Mouse (Mus musculus): ENCODE results near the gene Map3k3. TPM values are rescaled to one million over a fixed set of nuclear protein-coding genes. Genes with fewer than 3 reads are reported as not detected.

The Map3k3 gene
- total RNA-seq, 2 experiments from 2014 or later = 23.0 to 23.6 TPM

DNA sequence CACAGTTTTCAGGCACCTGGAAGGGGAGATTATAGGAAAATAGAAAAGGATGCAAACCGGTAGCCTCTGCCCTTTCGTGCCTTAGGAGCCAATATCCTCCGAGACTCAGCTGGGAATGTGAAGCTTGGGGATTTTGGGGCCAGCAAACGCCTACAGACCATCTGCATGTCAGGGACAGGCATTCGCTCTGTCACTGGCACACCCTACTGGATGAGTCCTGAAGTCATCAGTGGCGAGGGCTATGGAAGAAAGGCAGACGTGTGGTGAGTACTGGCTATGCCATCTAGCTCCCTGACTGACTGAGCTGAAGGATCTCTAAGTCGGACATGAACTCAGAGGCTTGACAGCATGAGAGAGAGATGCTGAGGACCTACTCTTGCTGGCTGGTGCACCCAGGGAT lies 67.7 kb downstream of the Map3k3 start:
- no peak for DNase-seq (ENCODE audit: extremely low spot score in 1 of 2, low spot score in 2 of 2)
- intact Hi-C loops (cut with DNase I) = no loop called here

DNA sequence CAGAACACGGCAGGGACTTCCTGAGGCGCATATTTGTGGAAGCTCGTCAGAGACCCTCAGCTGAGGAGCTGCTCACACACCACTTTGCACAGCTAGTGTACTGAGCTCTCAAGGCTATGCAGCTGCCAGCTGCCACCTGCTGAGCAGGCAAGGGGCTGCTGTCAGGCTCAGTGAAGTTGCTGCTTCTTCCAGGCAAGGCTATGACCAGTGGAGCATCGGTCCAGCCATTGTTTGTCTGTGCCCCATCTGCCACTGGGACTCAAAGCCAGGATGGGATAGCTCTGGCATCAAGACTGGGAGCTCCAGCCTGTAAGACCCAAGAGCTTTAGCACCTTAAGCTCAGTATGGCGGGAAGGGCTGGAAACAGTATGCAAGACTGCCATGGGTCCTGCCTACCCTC lies 69.7 kb downstream of the Map3k3 start:
- intact Hi-C loops (cut with DNase I) = no loop called here
- DNase-seq (ENCODE audit: extremely low spot score in 1 of 2, low spot score in 2 of 2) = no peak

GRCm38 (mm10) chr11:106154770-106155169 lies 70.4 kb downstream of the Map3k3 start:
- intact Hi-C loops (cut with DNase I) = no loop called here
- DNase-seq (ENCODE audit: extremely low spot score in 1 of 2, low spot score in 2 of 2) = no peak

GRCm38 (mm10) chr11:106155761-106156160 lies 71.3 kb downstream of the Map3k3 start:
- intact Hi-C loops (cut with DNase I) = no loop called here
- DNase-seq (ENCODE audit: extremely low spot score in 1 of 2, low spot score in 2 of 2) = no peak

DNA sequence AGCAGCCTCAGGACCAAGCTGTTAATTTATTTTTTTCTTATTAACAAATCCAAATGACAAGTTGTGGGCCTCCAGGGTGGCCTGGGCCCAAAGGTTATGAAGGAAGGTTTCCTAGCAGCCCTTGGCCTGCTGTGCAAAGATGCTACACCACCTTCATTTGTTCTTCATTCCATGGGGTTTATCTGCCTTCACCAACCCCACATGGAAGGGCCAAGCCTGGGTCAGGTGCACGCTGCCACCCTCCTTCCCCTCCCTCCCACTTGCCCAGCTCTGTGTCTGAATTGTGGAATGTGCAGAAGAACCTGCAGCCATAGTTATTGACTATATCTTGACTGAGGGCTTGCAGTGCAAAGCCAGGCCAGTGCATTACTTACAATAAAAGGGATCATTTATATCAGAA lies 71.8 kb downstream of the Map3k3 start:
- intact Hi-C loops (cut with DNase I) = no loop called here
- DNase-seq (ENCODE audit: extremely low spot score in 1 of 2, low spot score in 2 of 2) = no peak

- DNase-seq (ENCODE audit: extremely low spot score in 1 of 2, low spot score in 2 of 2) = no peak
- intact Hi-C loops (cut with DNase I) = no loop called here
Observed at GRCm38 (mm10) chr11:106157154-106157553, 72.7 kb downstream of the Map3k3 start.

DNA sequence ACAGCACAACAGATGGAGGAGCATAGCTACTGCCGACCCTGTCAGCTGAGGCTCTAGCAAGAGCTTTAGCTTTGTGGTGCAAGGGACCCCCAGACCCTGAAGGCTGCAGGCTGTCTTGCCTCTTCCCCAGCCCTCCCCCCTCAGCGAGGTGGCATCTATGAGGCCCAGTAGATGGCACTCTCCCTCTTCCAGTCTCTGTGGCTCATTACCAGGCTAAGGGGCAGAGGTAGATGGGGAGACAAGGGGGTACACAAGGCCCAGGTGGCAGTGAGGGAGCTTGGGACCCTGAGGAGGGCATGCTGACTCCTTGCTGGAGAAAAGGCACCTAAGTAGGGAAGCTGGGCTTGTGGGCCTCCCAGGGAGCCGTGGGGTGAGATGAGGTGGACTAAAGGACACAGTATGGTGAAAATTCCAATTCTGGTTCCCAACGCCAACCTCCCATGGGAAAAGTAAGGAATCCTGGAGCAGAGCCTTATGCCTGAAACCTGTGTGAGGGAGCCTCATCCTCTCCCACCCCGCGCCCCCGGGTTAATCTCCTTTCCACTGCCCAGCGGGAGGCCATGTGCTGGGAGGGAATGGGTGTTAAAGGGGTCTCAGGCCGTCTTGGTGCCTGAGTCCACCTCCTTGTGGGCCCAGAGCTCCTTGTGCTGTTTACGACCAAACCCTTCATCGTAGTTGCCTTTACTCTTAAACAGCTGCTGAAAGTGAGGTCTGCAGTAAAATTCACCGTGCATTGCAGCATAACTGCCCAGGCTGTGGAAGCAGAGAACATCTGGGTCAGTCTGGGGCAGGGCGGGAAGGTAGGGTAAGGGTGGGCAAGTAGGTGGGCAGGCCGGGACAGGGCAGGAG lies 73.9 kb downstream of the Map3k3 start:
- intact Hi-C loops (cut with DNase I) = no loop called here
- peak in 1 of 2 experiments; percentile 54 for DNase-seq (ENCODE audit: extremely low spot score in 1 of 2, low spot score in 2 of 2)

- intact Hi-C loops (cut with DNase I) = no loop called here
- no peak for DNase-seq (ENCODE audit: extremely low spot score in 1 of 2, low spot score in 2 of 2)
Observed at GRCm38 (mm10) chr11:106158930-106159215, 74.5 kb downstream of the Map3k3 start.

DNA sequence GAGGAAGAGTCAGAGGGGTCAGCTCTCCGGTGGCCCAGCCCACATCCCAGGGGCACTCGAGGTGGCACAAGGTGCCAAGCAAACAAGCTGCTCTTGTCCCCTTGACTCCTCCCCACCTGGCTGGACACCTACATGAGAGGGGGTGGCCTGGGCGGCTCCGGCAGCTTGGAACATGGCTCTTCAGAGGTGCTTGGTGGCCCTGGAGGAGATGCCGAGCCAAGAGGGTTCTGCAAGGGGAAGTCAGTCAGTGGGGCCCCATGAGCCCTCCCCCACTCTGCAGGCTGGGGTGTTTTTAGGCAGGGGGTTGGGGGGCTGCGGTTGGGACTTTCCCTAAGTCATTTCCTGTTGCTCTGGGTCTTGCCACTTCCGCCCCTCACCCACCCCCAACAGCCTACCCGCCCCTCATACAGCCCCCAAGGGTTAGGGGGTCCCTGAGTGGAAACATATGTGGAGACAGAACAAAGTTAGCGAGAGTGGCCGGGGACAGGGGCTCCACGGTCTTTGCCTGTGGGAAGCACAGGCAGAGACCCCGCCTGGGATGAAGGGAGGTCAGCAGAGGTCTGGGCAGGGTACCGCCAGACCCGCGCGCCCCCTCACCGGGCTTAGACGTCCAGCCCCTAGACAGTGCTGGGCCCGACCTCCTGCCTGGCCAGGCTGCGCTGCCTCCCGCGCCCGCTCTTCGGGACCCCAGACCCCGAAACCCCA lies 75.0 kb downstream of the Map3k3 start:
- intact Hi-C loops (cut with DNase I) = no loop called here
- DNase-seq (ENCODE audit: extremely low spot score in 1 of 2, low spot score in 2 of 2) = peak in 1 of 2 experiments; percentile 76

GRCm38 (mm10) chr11:106159921-106160840 lies 75.8 kb downstream of the Map3k3 start:
- peak; percentile 83 to 94 for DNase-seq (ENCODE audit: extremely low spot score in 1 of 2, low spot score in 2 of 2)
- intact Hi-C loops (cut with DNase I) = loop anchor here (2.0 kb wide), 1 partner anchor 33 kb away; no protein-coding TSS in a partner anchor

GRCm38 (mm10) chr11:106160841-106161721 lies 76.7 kb downstream of the Map3k3 start, which contains the start of the genes Gm10840 and Limd2:
Gene Gm10840, plus strand, starts transcription at chr11:106160850.
Gene Limd2, minus strand, starts transcription at chr11:106160860.
- intact Hi-C loops (cut with DNase I) = loop anchor here (2.0 kb wide), 1 partner anchor 32 kb away; no protein-coding TSS in a partner anchor
- DNase-seq (ENCODE audit: extremely low spot score in 1 of 2, low spot score in 2 of 2) = peak; percentile 78 to 81

GRCm38 (mm10) chr11:106162237-106162636 lies 77.8 kb downstream of the Map3k3 start:
- DNase-seq (ENCODE audit: extremely low spot score in 1 of 2, low spot score in 2 of 2) = peak in 1 of 2 experiments; percentile 46
- intact Hi-C loops (cut with DNase I) = no loop called here

DNA sequence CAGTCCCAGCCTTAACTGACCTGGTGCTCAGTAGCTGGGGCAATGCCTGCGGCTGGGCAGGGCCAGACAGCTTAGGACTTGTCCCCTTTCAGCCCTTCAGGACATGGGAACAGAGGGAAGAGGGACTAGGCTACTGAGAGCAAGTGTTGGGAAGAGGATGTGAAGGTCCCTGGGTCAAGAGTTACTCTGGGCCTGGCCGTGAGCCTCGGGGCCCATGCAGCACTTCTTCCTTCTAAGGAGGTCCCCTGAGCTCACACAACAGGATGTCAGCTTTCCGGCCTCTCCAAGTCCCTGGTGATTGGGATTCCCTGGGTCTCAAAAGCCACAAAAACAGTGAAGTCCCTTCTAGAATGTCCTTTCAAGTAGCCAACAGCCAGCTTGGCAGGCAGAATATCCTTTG lies 79.1 kb downstream of the Map3k3 start:
- intact Hi-C loops (cut with DNase I) = no loop called here
- peak in 1 of 2 experiments; percentile 59 for DNase-seq (ENCODE audit: extremely low spot score in 1 of 2, low spot score in 2 of 2)

DNA sequence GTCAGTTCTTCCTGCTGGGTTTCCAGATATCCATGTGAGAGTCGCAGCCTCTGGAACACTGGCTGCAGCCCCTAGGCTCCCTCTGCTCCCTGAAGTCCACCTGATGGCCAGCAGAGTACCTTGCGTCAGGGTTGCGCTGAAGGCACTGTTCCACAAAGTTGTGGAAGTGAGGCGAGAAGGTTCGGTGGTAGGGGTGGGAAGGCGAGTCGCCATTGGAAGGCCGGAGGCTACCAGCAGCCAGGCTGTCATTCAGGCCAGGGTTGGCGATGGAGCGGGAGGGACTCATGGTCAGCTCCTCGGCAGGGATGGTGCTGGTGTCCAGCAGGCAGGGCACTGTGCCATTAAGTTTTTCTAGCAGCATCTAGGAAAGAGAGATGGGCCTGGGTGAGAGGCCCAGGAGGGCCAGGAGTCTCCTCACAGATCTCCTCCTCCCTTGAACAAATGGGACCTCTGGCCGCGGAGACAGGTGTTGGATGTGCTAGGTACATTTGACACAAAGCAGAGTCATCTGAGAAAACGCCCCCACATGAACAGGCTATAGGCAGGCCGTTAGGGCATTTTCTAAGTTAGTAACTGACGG lies 80.3 kb downstream of the Map3k3 start:
- intact Hi-C loops (cut with DNase I) = no loop called here
- DNase-seq (ENCODE audit: extremely low spot score in 1 of 2, low spot score in 2 of 2) = no peak

DNA sequence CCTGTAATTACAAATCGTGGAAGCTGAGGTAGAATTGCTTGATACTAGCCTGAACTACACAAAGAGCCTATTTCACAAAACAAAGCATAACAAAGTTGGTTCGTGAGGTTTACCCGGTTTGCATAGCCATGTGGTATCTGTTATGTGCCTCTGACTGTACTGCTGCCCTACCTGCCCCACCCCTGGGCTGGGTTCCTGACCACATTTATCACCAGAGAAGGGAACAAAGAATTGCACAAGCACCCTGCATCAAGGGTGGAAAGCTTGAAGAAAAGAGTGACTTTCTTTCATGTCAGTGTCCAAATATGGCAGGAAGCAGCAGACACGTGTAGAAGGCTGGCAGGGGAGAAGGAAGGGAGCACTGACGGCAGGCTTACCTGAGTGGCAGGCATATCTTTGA lies 83.0 kb downstream of the Map3k3 start:
- intact Hi-C loops (cut with DNase I) = no loop called here
- DNase-seq (ENCODE audit: extremely low spot score in 1 of 2, low spot score in 2 of 2) = no peak

- DNase-seq (ENCODE audit: extremely low spot score in 1 of 2, low spot score in 2 of 2) = no peak
- intact Hi-C loops (cut with DNase I) = no loop called here
Observed at GRCm38 (mm10) chr11:106170807-106171206, 86.4 kb downstream of the Map3k3 start.

DNA sequence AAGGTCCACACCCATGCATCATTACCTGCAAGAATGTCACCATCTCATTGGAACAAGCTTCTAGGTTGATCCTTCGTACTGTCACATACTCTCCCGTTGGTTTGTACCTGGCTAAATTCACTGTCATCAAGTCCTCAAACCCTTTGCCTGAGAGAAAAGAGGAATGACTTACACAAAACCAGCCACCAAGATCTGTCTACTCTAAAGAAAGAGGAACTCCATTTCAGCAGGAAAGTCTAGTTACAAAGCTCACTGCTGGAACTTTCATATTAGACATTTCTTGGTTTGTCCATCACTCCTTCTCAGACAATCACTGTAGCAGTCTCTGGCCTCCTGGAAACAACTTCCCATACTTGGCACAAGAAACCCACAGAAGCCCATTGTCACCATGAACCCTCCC lies 88.8 kb downstream of the Map3k3 start:
- intact Hi-C loops (cut with DNase I) = no loop called here
- DNase-seq (ENCODE audit: extremely low spot score in 1 of 2, low spot score in 2 of 2) = no peak

GRCm38 (mm10) chr11:106174372-106174771 lies 90.0 kb downstream of the Map3k3 start:
- intact Hi-C loops (cut with DNase I) = no loop called here
- DNase-seq (ENCODE audit: extremely low spot score in 1 of 2, low spot score in 2 of 2) = no peak
